Mouse (Mus musculus) forebrain, embryonic 11.5 days (tissue): ENCODE measurements around the gene Stim2. TPM values are rescaled to one million over a fixed set of nuclear protein-coding genes. Genes with fewer than 3 reads are reported as not detected.

Experiments
- ATAC-seq: fragments of 200-750 bp; cut with Nextera tagmentation; replicated peaks from 2 replicates; pipeline ENCODE4 v1.8.0; 2017; ENCODE audit warnings: moderate TSS enrichment; ENCODE audit not compliant: low FRiP score
- DNase-seq: peaks from one replicate; pipeline ENCODE4 v3.0.0-alpha.2; 2017; ENCODE audit warnings: low spot score
- H3K27ac ChIP-seq: fragments of 300-500 bp; sonication (generic); 2 replicates; pipeline ENCODE4 v1.5.1; 2014; ENCODE audit warnings: low read depth, low read length
- H3K27me3 ChIP-seq: fragments of 300-500 bp; sonication (generic); 2 replicates; pipeline ENCODE4 v1.6.1; 2014; ENCODE audit warnings: mild to moderate bottlenecking, low read length, mixed read lengths; ENCODE audit not compliant: control insufficient read depth, insufficient read depth
- H3K36me3 ChIP-seq: fragments of 300-500 bp; sonication (generic); 2 replicates; pipeline ENCODE4 v1.6.1; 2014; ENCODE audit warnings: mild to moderate bottlenecking, low read length, moderate library complexity, mixed read lengths; ENCODE audit not compliant: control insufficient read depth, insufficient read depth
- H3K4me1 ChIP-seq: fragments of 300-500 bp; sonication (generic); replicated peaks from 2 replicates; pipeline ENCODE4 v1.6.1; 2014; ENCODE audit warnings: low read length, mixed read lengths; ENCODE audit not compliant: control insufficient read depth, insufficient read depth
- H3K4me2 ChIP-seq: fragments of 300-500 bp; sonication (generic); 2 replicates; pipeline ENCODE4 v1.6.1; 2014; ENCODE audit warnings: low read depth, mild to moderate bottlenecking, low read length, moderate library complexity, mixed read lengths; ENCODE audit not compliant: severe bottlenecking
- H3K4me3 ChIP-seq: fragments of 300-500 bp; sonication (generic); 2 replicates; pipeline ENCODE4 v1.5.1; 2014; ENCODE audit warnings: low read depth, low read length
- H3K9ac ChIP-seq: fragments of 300-500 bp; sonication (generic); 2 replicates; pipeline ENCODE4 v1.6.1; 2014; ENCODE audit warnings: low read length
- H3K9me3 ChIP-seq: fragments of 300-500 bp; sonication (generic); 2 replicates; pipeline ENCODE4 v1.6.1; 2016; ENCODE audit warnings: low read length, mixed read lengths; ENCODE audit not compliant: control insufficient read depth
- WGBS: fragments of 180-500 bp; shearing (Covaris S2); extraction: QIAGEN DNeasy Blood & Tissue Kit; methylation state at CpG from one replicate; pipeline ENCODE4 v1.1.7; 2014; 5-methylcytosine and 5-hydroxymethylcytosine counted together
- polyA plus RNA-seq: library from polyadenylated mRNA; unstranded; fragments of >200 nt; fragmentation: Nextera tagmentation; extraction: Ambion mirVana; gene quantifications from 2 replicates; pipeline ENCODE4 v1.2.1, GENCODE M21; 2014

The Stim2 gene
- polyA plus RNA-seq, 1 experiment from 2014 or later = 21.1 TPM

DNA sequence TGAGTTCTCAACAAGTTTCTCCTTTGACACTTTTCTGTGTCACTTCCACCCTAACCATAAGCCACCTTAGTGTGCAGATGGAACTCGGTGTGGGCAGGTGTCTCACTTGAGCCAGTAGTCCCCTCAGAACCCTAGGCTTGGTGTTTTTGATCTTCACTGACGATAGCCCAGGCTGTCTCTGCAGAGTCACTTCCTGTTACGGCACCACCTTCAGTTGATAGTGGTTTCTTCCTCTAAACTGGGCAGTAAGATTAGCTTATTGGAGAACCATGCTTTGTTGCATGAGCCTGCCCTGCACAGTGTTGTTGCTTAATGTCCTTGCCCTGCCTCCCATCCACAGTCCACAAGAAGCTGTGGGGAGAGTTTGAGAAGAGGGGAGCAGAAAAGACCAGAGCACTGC lies 47.2 kb downstream of the Stim2 start:
- Histone ChIP-seq H3K27ac (no peak overlapping the region), H3K9me3 (no peaks in the 10 kb centered on the region), H3K4me3 (no peak overlapping the region), H3K4me1 (no peaks in the 10 kb centered on the region), H3K4me2 (no peak overlapping the region), H3K9ac (no peak overlapping the region), H3K27me3 (no peaks in the 10 kb centered on the region), H3K36me3 (no peaks in the 10 kb centered on the region)
- 87% methylated on average over 3 of the region's 3 CpGs for WGBS
- no peak for ATAC-seq
- DNase-seq = no peak

GRCm38 (mm10) chr5:54046432-54046831 lies 48.1 kb downstream of the Stim2 start:
- H3K27ac ChIP-seq = no peak overlapping the region
- no peaks in the 10 kb centered on the region for H3K36me3 ChIP-seq
- no peak for DNase-seq
- no peaks in the 10 kb centered on the region for H3K27me3 ChIP-seq
- no peak overlapping the region for H3K9ac ChIP-seq
- WGBS = 60% methylated on average over 1 of the region's 1 CpGs
- no peak for ATAC-seq
- no peak overlapping the region for H3K4me2 ChIP-seq
- H3K4me3 ChIP-seq = no peak overlapping the region
- no peaks in the 10 kb centered on the region for H3K9me3 ChIP-seq
- H3K4me1 ChIP-seq = no peaks in the 10 kb centered on the region

GRCm38 (mm10) chr5:54049145-54049733 lies 50.9 kb downstream of the Stim2 start:
- no peak overlapping the region for H3K4me3 ChIP-seq
- H3K4me1 ChIP-seq = no peaks in the 10 kb centered on the region
- H3K27me3 ChIP-seq = no peaks in the 10 kb centered on the region
- no peak overlapping the region for H3K4me2 ChIP-seq
- H3K9me3 ChIP-seq = no peaks in the 10 kb centered on the region
- no peaks in the 10 kb centered on the region for H3K36me3 ChIP-seq
- H3K27ac ChIP-seq = no peak overlapping the region
- DNase-seq = no peak
- 72% methylated on average over 4 of the region's 4 CpGs for WGBS
- ATAC-seq = no peak
- no peak overlapping the region for H3K9ac ChIP-seq

- Histone ChIP-seq H3K27ac (no peak overlapping the region), H3K4me3 (no peak overlapping the region), H3K27me3 (no peaks in the 10 kb centered on the region), H3K9me3 (no peaks in the 10 kb centered on the region), H3K9ac (no peak overlapping the region), H3K4me1 (no peaks in the 10 kb centered on the region), H3K4me2 (no peak overlapping the region), H3K36me3 (no peaks in the 10 kb centered on the region)
- ATAC-seq = no peak
- no peak for DNase-seq
- WGBS = 80% methylated on average over 5 of the region's 5 CpGs
Observed at GRCm38 (mm10) chr5:54049940-54050339, 51.6 kb downstream of the Stim2 start.

GRCm38 (mm10) chr5:54051056-54051455 lies 52.8 kb downstream of the Stim2 start:
- Histone ChIP-seq H3K9ac (no peak overlapping the region), H3K27ac (no peak overlapping the region), H3K9me3 (no peaks in the 10 kb centered on the region), H3K4me1 (no peaks in the 10 kb centered on the region), H3K4me3 (no peak overlapping the region), H3K4me2 (no peak overlapping the region), H3K27me3 (no peaks in the 10 kb centered on the region), H3K36me3 (no peaks in the 10 kb centered on the region)
- DNase-seq (no peak), ATAC-seq (no peak)
- 90% methylated on average over 3 of the region's 3 CpGs for WGBS

GRCm38 (mm10) chr5:54052205-54052604 lies 53.9 kb downstream of the Stim2 start:
- 93% methylated on average over 6 of the region's 6 CpGs for WGBS
- Histone ChIP-seq H3K27ac (no peak overlapping the region), H3K9ac (no peak overlapping the region), H3K27me3 (no peaks in the 10 kb centered on the region), H3K4me2 (no peak overlapping the region), H3K9me3 (no peaks in the 10 kb centered on the region), H3K36me3 (no peaks in the 10 kb centered on the region), H3K4me3 (no peak overlapping the region), H3K4me1 (no peaks in the 10 kb centered on the region)
- ATAC-seq = no peak
- DNase-seq = no peak

- ATAC-seq (no peak), DNase-seq (no peak)
- no peaks in the 10 kb centered on the region for H3K4me1 ChIP-seq
- WGBS = 93% methylated on average over 7 of the region's 7 CpGs
- H3K9me3 ChIP-seq = no peaks in the 10 kb centered on the region
- no peak overlapping the region for H3K9ac ChIP-seq
- no peaks in the 10 kb centered on the region for H3K36me3 ChIP-seq
- H3K27me3 ChIP-seq = no peaks in the 10 kb centered on the region
- no peak overlapping the region for H3K27ac ChIP-seq
- H3K4me3 ChIP-seq = no peak overlapping the region
- no peak overlapping the region for H3K4me2 ChIP-seq
Observed at GRCm38 (mm10) chr5:54053673-54054366, 55.5 kb downstream of the Stim2 start.

DNA sequence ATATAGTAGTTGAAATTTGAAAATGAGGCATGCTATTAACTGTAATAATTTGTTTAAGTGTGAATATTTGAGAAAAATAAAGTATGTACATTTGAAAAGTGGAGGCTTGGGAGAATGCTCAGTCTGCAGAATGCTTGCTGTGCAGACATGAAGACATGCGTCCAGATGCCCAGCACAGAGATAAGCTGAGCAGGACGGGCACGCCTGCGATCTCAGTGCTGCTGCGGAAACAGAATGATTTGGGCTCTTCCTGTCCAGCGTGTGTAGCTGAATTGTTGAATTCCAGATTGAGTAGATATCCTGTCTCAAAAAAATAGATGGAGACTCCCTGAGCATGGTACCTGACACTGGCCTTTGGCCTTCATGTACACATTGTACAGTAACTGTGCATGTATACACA lies 58.0 kb downstream of the Stim2 start:
- ATAC-seq (no peak), DNase-seq (no peak)
- H3K27me3 ChIP-seq = no peaks in the 10 kb centered on the region
- H3K9me3 ChIP-seq = no peaks in the 10 kb centered on the region
- H3K36me3 ChIP-seq = no peaks in the 10 kb centered on the region
- no peak overlapping the region for H3K27ac ChIP-seq
- no peaks in the 10 kb centered on the region for H3K4me1 ChIP-seq
- no peak overlapping the region for H3K4me2 ChIP-seq
- H3K9ac ChIP-seq = no peak overlapping the region
- WGBS = 92% methylated on average over 6 of the region's 6 CpGs
- no peak overlapping the region for H3K4me3 ChIP-seq

GRCm38 (mm10) chr5:54059998-54060397 lies 61.7 kb downstream of the Stim2 start:
- H3K4me3 ChIP-seq = no peak overlapping the region
- ATAC-seq = no peak
- no peaks in the 10 kb centered on the region for H3K36me3 ChIP-seq
- no peaks in the 10 kb centered on the region for H3K27me3 ChIP-seq
- no peaks in the 10 kb centered on the region for H3K4me1 ChIP-seq
- DNase-seq = no peak
- no peaks in the 10 kb centered on the region for H3K9me3 ChIP-seq
- H3K27ac ChIP-seq = no peak overlapping the region
- no peak overlapping the region for H3K4me2 ChIP-seq
- no peak overlapping the region for H3K9ac ChIP-seq
- WGBS = 94% methylated on average over 6 of the region's 6 CpGs
